Mouse (Mus musculus) embryo, embryonic 11 days (tissue): ENCODE results near the gene 4931428F04Rik.

Source experiments
- DNase-seq: peaks from one replicate; pipeline ENCODE4 v3.0.0-alpha.2; 2015

The 4931428F04Rik gene

DNA sequence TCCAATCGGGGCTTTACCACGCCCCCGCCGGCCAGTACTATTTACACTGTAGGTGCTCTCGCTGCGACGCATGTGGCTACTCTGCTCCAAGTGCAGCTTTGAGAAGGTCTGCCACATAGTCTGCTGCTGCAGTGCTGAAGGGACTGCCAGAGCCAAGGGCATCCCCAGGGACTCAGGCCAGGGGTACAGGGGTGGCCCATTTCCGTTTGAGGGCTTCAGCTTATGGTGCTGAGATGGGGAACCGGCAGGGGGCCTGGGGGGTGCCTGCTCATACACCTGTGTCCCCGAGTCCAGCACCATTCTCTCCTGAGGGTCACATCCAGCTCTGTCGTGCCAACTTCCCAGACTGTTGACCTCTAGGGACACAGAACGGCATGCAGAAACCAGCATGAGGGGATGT lies 4.2 kb downstream of the 4931428F04Rik start:
- DNase-seq, result no peak

DNA sequence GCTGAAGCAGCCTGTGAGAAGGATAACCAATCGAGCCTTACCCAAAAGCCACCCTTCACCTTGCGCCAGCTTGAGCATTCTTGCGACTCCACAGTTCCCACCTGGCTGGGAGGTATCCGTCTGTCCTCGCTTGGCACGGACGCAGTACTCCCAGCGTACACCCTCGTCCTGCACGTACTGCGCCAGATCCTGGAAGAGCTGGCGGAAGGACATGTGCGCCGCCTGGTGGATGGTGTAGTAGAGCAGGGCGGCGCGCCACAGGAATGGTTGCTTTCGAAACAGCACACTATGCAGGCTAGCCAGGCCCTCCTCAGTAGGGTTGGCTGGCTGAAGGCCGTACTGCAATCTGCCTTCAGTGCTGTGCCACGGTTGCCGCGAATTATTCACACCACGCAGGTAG lies 6.6 kb downstream of the 4931428F04Rik start:
- DNase-seq, result peak; percentile 70

DNA sequence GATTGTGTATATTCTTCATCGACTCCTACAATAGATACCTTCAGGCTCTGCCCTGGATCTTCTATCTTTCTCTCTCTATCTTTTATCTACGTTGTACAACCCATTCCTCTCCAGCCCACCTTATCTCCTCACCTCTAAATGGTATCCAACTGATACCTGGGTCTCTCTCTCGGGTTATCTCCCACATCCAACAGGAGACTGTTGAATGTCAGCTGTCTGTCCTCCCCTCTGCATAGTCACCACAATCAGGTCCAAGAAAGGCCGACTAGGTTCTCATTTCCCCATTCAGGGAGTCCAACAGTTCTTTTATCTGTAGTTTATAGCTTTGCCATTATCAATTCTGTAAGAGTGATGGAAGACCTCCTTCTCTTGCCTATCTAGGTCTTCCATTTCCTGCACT lies 7.4 kb downstream of the 4931428F04Rik start:
- no peak for DNase-seq

DNA sequence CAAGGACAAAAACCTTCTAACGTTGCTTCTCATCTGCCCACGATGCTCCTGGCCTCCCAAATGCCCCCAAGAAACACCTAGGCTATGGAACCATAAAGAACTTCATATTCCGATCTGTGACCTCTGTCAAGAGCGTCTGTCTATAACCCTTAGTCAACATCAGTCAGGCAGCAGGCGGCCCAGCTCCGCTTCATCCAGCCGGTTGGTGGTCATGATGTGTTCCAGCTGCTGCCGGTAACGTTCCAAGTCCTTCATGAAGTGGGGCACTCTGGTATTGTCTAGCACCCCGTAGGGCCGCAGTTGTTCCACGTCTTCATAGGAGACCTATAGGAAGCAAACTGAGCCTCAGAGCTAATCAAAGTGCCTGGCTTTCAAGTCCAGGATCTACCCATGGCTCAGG lies 7.8 kb downstream of the 4931428F04Rik start:
- no peak for DNase-seq

GRCm38 (mm10) chr8:105280567-105280966 lies 9.1 kb downstream of the 4931428F04Rik start:
- no peak for DNase-seq

DNA sequence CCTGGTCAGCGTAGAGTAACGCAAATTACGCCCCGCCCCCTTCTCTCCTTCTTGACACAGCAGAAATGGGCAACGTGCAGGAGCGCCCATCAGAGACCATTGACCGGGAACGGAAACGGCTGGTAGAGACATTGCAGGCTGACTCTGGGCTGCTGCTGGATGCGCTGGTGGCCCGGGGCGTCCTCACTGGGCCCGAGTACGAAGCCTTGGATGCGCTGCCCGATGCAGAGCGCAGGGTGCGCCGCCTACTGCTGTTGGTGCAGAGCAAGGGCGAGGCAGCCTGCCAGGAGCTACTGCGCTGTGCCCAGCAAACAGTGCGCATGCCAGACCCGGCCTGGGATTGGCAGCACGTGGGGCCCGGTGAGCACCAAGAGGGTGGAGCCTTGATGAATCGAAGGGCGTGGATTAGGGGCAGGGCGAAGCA lies 10.7 kb downstream of the 4931428F04Rik start:
- DNase-seq, result no peak

DNA sequence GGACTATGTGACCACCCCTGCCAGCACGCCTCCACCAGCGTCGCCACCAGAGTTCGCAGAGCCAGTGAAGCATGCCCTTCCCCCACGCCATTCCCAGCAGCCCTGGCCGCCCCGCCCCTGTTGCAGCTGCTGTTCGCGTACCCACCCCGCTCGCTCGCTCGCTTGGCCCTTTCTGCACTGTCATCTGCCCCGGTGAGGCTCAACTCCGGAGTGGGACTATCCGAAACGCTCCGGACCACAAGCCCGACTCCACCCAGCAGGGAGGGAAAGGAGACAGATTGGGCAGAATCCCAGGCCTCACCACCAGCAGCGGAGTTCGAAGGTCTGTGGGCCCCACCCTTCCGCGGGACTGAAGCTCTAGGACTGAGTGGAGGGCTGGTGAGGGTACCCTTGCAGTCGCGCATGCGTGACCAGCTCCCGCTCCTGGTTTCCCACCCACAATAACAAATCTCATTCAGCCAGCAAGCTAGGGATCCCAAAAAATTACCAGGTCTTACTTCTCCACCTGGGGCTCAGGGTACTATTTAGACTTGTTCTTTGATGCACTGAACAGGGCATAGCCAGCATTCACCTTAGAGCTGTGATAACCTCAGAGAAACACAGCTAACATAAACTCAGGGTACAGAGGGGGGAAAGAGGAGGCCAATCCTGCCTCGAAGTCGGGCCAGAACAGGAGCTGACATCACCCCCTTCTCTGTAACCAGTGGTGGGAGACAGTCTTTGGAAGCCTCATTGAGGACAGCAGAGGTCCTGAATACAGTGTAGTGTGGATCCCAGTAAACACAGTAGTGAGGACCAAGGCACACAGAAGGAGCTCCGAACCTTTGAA lies 13.2 kb downstream of the 4931428F04Rik start:
- DNase-seq, result peak; percentile 76

DNA sequence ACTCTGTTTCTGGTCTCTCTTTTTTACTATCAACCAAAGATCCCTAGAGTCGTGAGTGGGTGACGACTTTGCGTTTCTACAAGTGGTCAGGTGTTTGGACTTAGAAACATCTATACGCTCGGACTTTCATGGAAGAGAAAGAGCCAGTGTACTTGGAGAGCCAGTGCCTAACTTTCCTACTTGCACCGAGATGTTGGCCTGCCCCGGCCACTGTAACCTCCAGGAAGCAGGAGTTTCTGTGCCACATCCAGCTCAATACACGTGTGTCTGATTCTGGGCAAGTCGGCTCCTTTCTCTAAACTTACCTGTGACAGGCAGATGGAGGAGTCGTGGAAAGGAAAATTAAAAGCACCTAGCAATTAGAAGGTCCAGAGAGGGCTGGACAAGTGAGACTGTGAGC lies 13.8 kb downstream of the 4931428F04Rik start, which contains the start of gene Nol3:
TSS of gene Nol3 (plus strand) at position 301 of the 400 bp plus-strand sequence.
- DNase-seq, result no peak

DNA sequence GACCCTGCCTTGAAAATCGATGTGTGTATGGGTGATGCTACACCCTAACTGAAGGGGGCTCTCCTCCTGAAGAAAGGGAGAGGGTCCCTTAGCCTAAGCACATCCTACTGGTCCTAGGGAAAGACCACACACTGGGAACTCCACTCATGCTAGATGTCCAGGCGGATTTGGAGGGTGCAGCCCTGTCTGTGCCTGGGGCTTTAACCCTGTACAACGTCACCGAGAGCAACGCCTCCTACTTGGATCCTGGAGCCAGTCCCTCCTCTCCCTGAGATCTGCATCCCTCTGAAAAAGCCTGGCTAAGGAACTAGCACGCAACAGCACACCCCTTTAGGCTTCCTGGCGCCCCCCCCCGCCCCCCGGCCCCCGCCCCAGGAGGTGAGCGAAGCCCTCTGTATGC lies 14.3 kb downstream of the 4931428F04Rik start:
- no peak for DNase-seq

DNA sequence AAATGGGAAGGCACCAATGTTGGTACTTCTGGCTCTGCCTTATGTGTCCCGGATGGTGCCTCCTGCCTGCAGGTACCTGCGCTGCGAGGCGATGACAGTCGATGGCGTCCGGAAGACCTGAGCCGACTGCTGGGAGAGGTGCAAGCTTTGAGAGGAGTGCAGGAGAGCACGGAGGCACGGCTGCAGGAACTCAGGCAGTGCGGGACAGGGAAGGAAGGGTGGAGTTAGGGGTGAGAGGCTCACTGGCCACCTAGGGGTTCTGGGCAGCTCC lies 18.8 kb downstream of the 4931428F04Rik start:
- no peak for DNase-seq

GRCm38 (mm10) chr8:105270101-105270915 lies 19.4 kb downstream of the 4931428F04Rik start:
- no peak for DNase-seq

GRCm38 (mm10) chr8:105269461-105269947 lies 20.2 kb downstream of the 4931428F04Rik start, which contains the start of gene Hsf4:
Gene Hsf4, plus strand, starts transcription at chr8:105269801.
- DNase-seq, result peak; percentile 66

- no peak for DNase-seq
Observed at GRCm38 (mm10) chr8:105269075-105269458, 20.6 kb downstream of the 4931428F04Rik start.

DNA sequence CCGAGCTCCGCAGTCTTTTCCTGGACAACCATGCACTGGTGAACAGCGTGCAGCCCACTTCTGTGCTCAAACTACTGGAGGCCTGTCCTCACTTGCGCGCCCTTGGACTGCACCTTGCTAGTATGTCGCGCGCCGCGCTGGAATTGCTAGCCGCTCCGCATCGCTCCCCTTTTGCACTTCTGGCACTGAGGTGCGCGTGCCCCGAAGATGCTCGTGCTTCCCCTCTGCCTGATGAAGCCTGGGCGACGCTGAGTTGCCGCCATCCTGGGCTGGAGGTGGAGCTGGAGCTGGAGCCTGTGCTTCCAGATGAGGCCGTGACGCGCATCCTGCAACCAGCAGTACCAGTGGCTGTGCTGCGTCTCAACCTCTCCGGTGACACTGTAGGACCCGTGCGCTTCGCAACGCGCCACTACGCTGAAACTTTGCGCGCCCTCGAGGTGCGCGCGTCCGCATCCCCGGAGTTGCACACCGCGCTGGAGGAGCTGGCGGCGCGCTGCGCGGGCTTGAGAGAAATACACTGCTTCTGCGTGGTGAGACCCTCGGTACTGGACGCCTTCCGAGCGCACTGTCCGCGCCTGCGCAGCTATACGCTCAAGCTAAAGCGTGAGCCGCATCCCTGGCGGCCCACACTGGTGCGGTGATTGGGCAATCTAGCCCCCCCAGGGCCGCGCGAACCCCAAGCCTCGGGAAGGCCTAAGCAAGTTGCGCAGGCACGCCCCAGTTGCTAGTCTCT lies 21.2 kb downstream of the 4931428F04Rik start:
- peak; percentile 91 for DNase-seq

GRCm38 (mm10) chr8:105266775-105267174 lies 22.9 kb downstream of the 4931428F04Rik start:
- DNase-seq, result no peak

GRCm38 (mm10) chr8:105265128-105265527 lies 24.5 kb downstream of the 4931428F04Rik start:
- no peak for DNase-seq

GRCm38 (mm10) chr8:105264024-105264982 lies 25.4 kb downstream of the 4931428F04Rik start, which contains the start of the genes Tradd and Fbxl8:
Gene Tradd, minus strand, starts transcription at chr8:105264609.
Gene Fbxl8, plus strand, starts transcription at chr8:105264648.
- peak; percentile 84 for DNase-seq

- no peak for DNase-seq
Observed at GRCm38 (mm10) chr8:105263244-105263912, 26.3 kb downstream of the 4931428F04Rik start.

GRCm38 (mm10) chr8:105261326-105261980 lies 28.2 kb downstream of the 4931428F04Rik start:
- DNase-seq, result no peak

DNA sequence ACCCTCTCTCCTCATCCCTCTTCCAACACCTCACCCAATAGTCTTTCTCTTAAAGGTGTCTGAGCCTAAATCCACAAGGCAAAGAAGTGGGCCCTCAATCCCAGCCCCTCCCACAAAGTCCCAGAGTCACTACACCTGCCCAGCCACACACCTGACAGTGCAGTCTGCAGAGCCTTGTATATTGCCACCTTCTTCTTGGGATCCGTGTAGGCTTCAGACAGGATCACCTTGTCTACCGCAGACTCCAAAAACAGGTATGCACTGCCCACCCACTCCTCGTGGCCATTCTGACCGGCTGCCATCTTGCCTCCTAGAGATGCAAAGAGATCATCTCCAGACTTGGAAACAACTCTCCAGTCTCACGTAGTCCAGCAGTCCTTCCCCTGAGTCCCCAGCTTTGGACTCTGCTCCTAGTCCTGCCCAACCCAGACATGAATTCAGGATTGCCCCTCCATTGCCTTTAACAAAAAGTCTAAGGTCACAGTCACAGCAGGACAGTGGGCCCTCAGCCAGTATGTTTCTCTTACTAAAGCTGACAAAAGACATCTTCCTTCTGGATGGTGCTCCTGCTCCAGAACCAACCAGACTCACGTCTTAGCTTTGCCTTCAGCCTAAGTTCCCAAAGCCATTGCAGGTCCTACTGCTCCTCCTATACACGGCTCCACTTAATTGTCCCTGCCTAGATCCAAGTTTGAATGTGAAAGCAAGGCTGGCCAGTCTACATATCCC lies 29.1 kb downstream of the 4931428F04Rik start:
- DNase-seq, result no peak
